Mouse (Mus musculus) liver, adult 2 months (tissue): ENCODE measurements around the gene Scn8a.

Source experiments
- CTCF ChIP-seq: fragments of 200-500 bp; IDR thresholded peaks from 2 replicates; pipeline ENCODE4 v1.5.1; 2011; ENCODE audit warnings: low read depth, low read length, control low read depth
- POLR2A ChIP-seq: fragments of 200-500 bp; IDR thresholded peaks from 2 replicates; pipeline ENCODE4 v1.6.1; 2011; ENCODE audit warnings: low read length, control low read depth; ENCODE audit not compliant: insufficient read depth; ENCODE audit errors: extremely low read depth

- TF ChIP-seq CTCF (no peak), POLR2A (no peak)
Measured at GRCm38 (mm10) chr15:101048338-101048896, 178.8 kb downstream of the Scn8a start.
